Comparison of ENCODE assay signal across 23 mouse cellular contexts in genomic region chr19:30194999-30195398, GRCm38 (mm10). TPM values are rescaled to one million over a fixed set of nuclear protein-coding genes. Genes with fewer than 3 reads are reported as not detected.
DNase-seq lines count a peak whose midpoint lies in the region; ATAC-seq and TF ChIP-seq lines count a peak whose summit lies in the region.
"Had no signal": no experiment of that assay in that cellular context is flagged by ENCODE, and none has a peak within 500 bp of the region (broad histone marks: within the 10 kb centered on the region; RNA-seq: fewer than 3 reads in every experiment).

No protein-coding gene starts in this region.

- H3K27me3 ChIP-seq in limb, embryonic 10.5 days (ENCODE audit: low read depth, poor library complexity, severe bottlenecking), result no peaks in the 10 kb centered on the region
- H3K27me3 ChIP-seq in liver, embryonic 12.5 days (replicated peaks), result no peaks in the 10 kb centered on the region
- H3K27me3 ChIP-seq in liver, embryonic 16.5 days (ENCODE audit: control insufficient read depth, insufficient read depth, low read depth, low read length), result no peaks in the 10 kb centered on the region
- no peaks in the 10 kb centered on the region for H3K27me3 ChIP-seq in hindbrain, embryonic 13.5 days
- no peaks in the 10 kb centered on the region for H3K27me3 ChIP-seq in stomach, postnatal 0 days (ENCODE audit: control insufficient read depth, insufficient read depth, low read length)
- H3K27me3 ChIP-seq in hindbrain, embryonic 12.5 days, result no peaks in the 10 kb centered on the region
- H3K27me3 ChIP-seq: CH12.LX; embryonic facial prominence, embryonic 12.5 days; forebrain, embryonic 12.5 days; heart, embryonic 15.5 days had no signal

- peak; percentile 16 for DNase-seq in limb, embryonic 10.5 days (ENCODE audit: low spot score)
- DNase-seq in stomach, postnatal 0 days (ENCODE audit: low spot score), result no peak
- DNase-seq: adrenal gland, adult 8-10 months; cerebellum, adult 11-12 months; cerebellum, adult 9-10 months; cerebellum, postnatal 25 days; gastrocnemius, postnatal 10 days; heart, adult 2 months; heart, postnatal 14 days had no signal

- H3K36me3 ChIP-seq in limb, embryonic 10.5 days, result no peaks in the 10 kb centered on the region
- no peaks in the 10 kb centered on the region for H3K36me3 ChIP-seq in liver, embryonic 12.5 days
- H3K36me3 ChIP-seq in liver, embryonic 16.5 days (ENCODE audit: control insufficient read depth, insufficient read depth), result no peaks in the 10 kb centered on the region
- no peaks in the 10 kb centered on the region for H3K36me3 ChIP-seq in hindbrain, embryonic 13.5 days
- no peaks in the 10 kb centered on the region for H3K36me3 ChIP-seq in stomach, postnatal 0 days (ENCODE audit: control insufficient read depth, insufficient read depth, low read length)
- H3K36me3 ChIP-seq in hindbrain, embryonic 12.5 days, result no peaks in the 10 kb centered on the region
- H3K36me3 ChIP-seq: embryonic facial prominence, embryonic 12.5 days; forebrain, embryonic 12.5 days; heart, embryonic 15.5 days had no signal

- H3K27ac ChIP-seq in limb, embryonic 10.5 days, result no peak overlapping the region
- H3K27ac ChIP-seq in liver, embryonic 12.5 days, result peak overlapping the region; percentile 58
- peak overlapping the region; percentile 57 for H3K27ac ChIP-seq in liver, embryonic 16.5 days (ENCODE audit: low read length)
- H3K27ac ChIP-seq in hindbrain, embryonic 13.5 days, result no peak overlapping the region
- H3K27ac ChIP-seq in stomach, postnatal 0 days (replicated peaks), result no peak overlapping the region
- H3K27ac ChIP-seq in hindbrain, embryonic 12.5 days, result no peak overlapping the region
- H3K27ac ChIP-seq: embryonic facial prominence, embryonic 12.5 days; forebrain, embryonic 12.5 days; heart, adult 2 months; heart, embryonic 15.5 days had no signal

- H3K4me2 ChIP-seq in liver, embryonic 12.5 days, result no peak overlapping the region
- no peak overlapping the region for H3K4me2 ChIP-seq in liver, embryonic 16.5 days (ENCODE audit: low read depth, low read length)
- H3K4me2 ChIP-seq in hindbrain, embryonic 13.5 days, result no peak overlapping the region
- H3K4me2 ChIP-seq in stomach, postnatal 0 days (replicated peaks; ENCODE audit: low read depth), result no peak overlapping the region
- H3K4me2 ChIP-seq in hindbrain, embryonic 12.5 days (replicated peaks), result no peak overlapping the region
- H3K4me2 ChIP-seq: embryonic facial prominence, embryonic 12.5 days; forebrain, embryonic 12.5 days; heart, embryonic 11.5 days; heart, embryonic 15.5 days had no signal

- no peaks in the 10 kb centered on the region for H3K4me1 ChIP-seq in limb, embryonic 10.5 days
- H3K4me1 ChIP-seq in liver, embryonic 12.5 days, result no peaks in the 10 kb centered on the region; the same call in 1 of the 2 replicates
- no peaks in the 10 kb centered on the region; the same call in 1 of the 2 replicates for H3K4me1 ChIP-seq in liver, embryonic 16.5 days (ENCODE audit: control insufficient read depth, low read depth, low read length)
- no peaks in the 10 kb centered on the region for H3K4me1 ChIP-seq in hindbrain, embryonic 13.5 days (replicated peaks)
- no peaks in the 10 kb centered on the region for H3K4me1 ChIP-seq in stomach, postnatal 0 days (replicated peaks; ENCODE audit: control insufficient read depth, insufficient read depth)
- H3K4me1 ChIP-seq in hindbrain, embryonic 12.5 days, result no peaks in the 10 kb centered on the region
- H3K4me1 ChIP-seq: embryonic facial prominence, embryonic 12.5 days; forebrain, embryonic 12.5 days; heart, embryonic 15.5 days had no signal

- no peak overlapping the region for H3K9ac ChIP-seq in liver, embryonic 12.5 days
- no peak overlapping the region for H3K9ac ChIP-seq in liver, embryonic 16.5 days (ENCODE audit: low read depth, low read length)
- no peak overlapping the region for H3K9ac ChIP-seq in hindbrain, embryonic 13.5 days
- H3K9ac ChIP-seq in stomach, postnatal 0 days (ENCODE audit: low read length), result no peak overlapping the region
- no peak overlapping the region for H3K9ac ChIP-seq in hindbrain, embryonic 12.5 days
- H3K9ac ChIP-seq: embryonic facial prominence, embryonic 12.5 days; forebrain, embryonic 12.5 days; heart, embryonic 15.5 days had no signal

- 79% methylated on average over 6 of the region's 6 CpGs for WGBS in limb, embryonic 10.5 days
- 55% methylated on average over 6 of the region's 6 CpGs for WGBS in liver, embryonic 12.5 days (ENCODE audit: insufficient replicate concordance)
- 43% methylated on average over 6 of the region's 6 CpGs for WGBS in liver, embryonic 16.5 days (ENCODE audit: insufficient replicate concordance)
- WGBS in hindbrain, embryonic 13.5 days, result 84% methylated on average over 6 of the region's 6 CpGs
- WGBS in stomach, postnatal 0 days, result 66% methylated on average over 6 of the region's 6 CpGs
- 81% methylated on average over 6 of the region's 6 CpGs for WGBS in hindbrain, embryonic 12.5 days

- TF ChIP-seq EP300 in stomach, postnatal 0 days (optimal IDR thresholded peaks at IDR 0.05), result no peak

- no peaks in the 10 kb centered on the region for H3K9me3 ChIP-seq in limb, embryonic 10.5 days (replicated peaks)
- H3K9me3 ChIP-seq in liver, embryonic 12.5 days (replicated peaks), result peaks cover 2% of the 10 kb centered on the region; the same call in 1 of the 2 replicates
- H3K9me3 ChIP-seq in liver, embryonic 16.5 days (replicated peaks; ENCODE audit: control insufficient read depth, low read length), result no peaks in the 10 kb centered on the region
- peaks cover 1% of the 10 kb centered on the region; the same call in 1 of the 2 replicates for H3K9me3 ChIP-seq in hindbrain, embryonic 13.5 days
- no peaks in the 10 kb centered on the region for H3K9me3 ChIP-seq in stomach, postnatal 0 days (ENCODE audit: control insufficient read depth, low read length)
- H3K9me3 ChIP-seq in hindbrain, embryonic 12.5 days (replicated peaks), result peaks cover 2% of the 10 kb centered on the region
- H3K9me3 ChIP-seq: forebrain, embryonic 12.5 days had no signal

- H3K4me3 ChIP-seq in limb, embryonic 10.5 days, result no peak overlapping the region
- H3K4me3 ChIP-seq in liver, embryonic 12.5 days, result no peak overlapping the region
- H3K4me3 ChIP-seq in liver, embryonic 16.5 days (ENCODE audit: low read depth, low read length), result no peak overlapping the region
- no peak overlapping the region for H3K4me3 ChIP-seq in hindbrain, embryonic 13.5 days
- H3K4me3 ChIP-seq in stomach, postnatal 0 days (ENCODE audit: low read depth, low read length), result no peak overlapping the region
- H3K4me3 ChIP-seq in hindbrain, embryonic 12.5 days, result no peak overlapping the region
- H3K4me3 ChIP-seq: embryonic facial prominence, embryonic 12.5 days; forebrain, embryonic 12.5 days; heart, adult 2 months; heart, embryonic 15.5 days had no signal

- no peak for TF ChIP-seq CTCF in stomach, postnatal 0 days (IDR thresholded peaks at IDR 0.05; ENCODE audit: low read depth)

- ATAC-seq in liver, embryonic 12.5 days, result peak; percentile 58
- peak; percentile 92 for ATAC-seq in liver, embryonic 16.5 days (ENCODE audit: low read depth)
- ATAC-seq in hindbrain, embryonic 13.5 days (ENCODE audit: low FRiP score), result no peak
- ATAC-seq in stomach, postnatal 0 days (ENCODE audit: low FRiP score, low TSS enrichment), result no peak
- no peak for ATAC-seq in hindbrain, embryonic 12.5 days (ENCODE audit: low FRiP score)
- ATAC-seq: forebrain, embryonic 16.5 days; hindbrain, embryonic 16.5 days had no signal

RNA-seq across cellular contexts. Expression of gene Gldc, which starts 19.8 kb away (rescaled TPM):
- polyA plus RNA-seq in limb, embryonic 10.5 days (2016; fragmentation: Nextera tagmentation; extraction: Ambion mirVana), result 13.9 and 20.0 TPM in 2 replicates
- polyA plus RNA-seq in liver, embryonic 12.5 days (2016; fragmentation: Nextera tagmentation; extraction: Ambion mirVana), result 27.4 and 28.1 TPM in 2 replicates
- polyA plus RNA-seq in liver, embryonic 16.5 days (2015; fragmentation: Nextera tagmentation; extraction: Ambion mirVana), result 25.6 and 28.5 TPM in 2 replicates
- polyA plus RNA-seq in hindbrain, embryonic 13.5 days (2015; fragmentation: Nextera tagmentation; extraction: Ambion mirVana), result 8.6 and 9.1 TPM in 2 replicates
- polyA plus RNA-seq in stomach, postnatal 0 days (2015; fragmentation: Nextera tagmentation; extraction: Ambion mirVana), result 18.3 and 19.0 TPM in 2 replicates
- 19.9 and 21.2 TPM in 2 replicates for polyA plus RNA-seq in hindbrain, embryonic 12.5 days (2016; fragmentation: Nextera tagmentation; extraction: Ambion mirVana)

RNA-seq across cellular contexts. Expression of gene Mbl2, which starts 37.7 kb away (rescaled TPM):
- not detected in 2 replicates for polyA plus RNA-seq in limb, embryonic 10.5 days (2016; fragmentation: Nextera tagmentation; extraction: Ambion mirVana)
- polyA plus RNA-seq in liver, embryonic 12.5 days (2016; fragmentation: Nextera tagmentation; extraction: Ambion mirVana), result 0.12 and 0.41 TPM in 2 replicates
- polyA plus RNA-seq in liver, embryonic 16.5 days (2015; fragmentation: Nextera tagmentation; extraction: Ambion mirVana), result 4.2 and 6.7 TPM in 2 replicates
- polyA plus RNA-seq in hindbrain, embryonic 13.5 days (2015; fragmentation: Nextera tagmentation; extraction: Ambion mirVana), result 0.16 TPM in 1 of 2 replicates, not detected in the other
- 0.18 and 0.25 TPM in 2 replicates for polyA plus RNA-seq in stomach, postnatal 0 days (2015; fragmentation: Nextera tagmentation; extraction: Ambion mirVana)
- polyA plus RNA-seq in hindbrain, embryonic 12.5 days (2016; fragmentation: Nextera tagmentation; extraction: Ambion mirVana), result not detected in 2 replicates
- polyA plus RNA-seq: cortical plate, adult 2 months; embryonic facial prominence, embryonic 12.5 days; forebrain, embryonic 12.5 days; forebrain, embryonic 16.5 days; frontal cortex, adult 2 months; gonadal fat pad, adult 2 months; heart, adult 2 months; heart, embryonic 11.5 days; heart, embryonic 15.5 days had no signal

Comparison
In these comparisons a context has a peak if more than half of its experiments do, and no peak if none do; other contexts are left out.
1. H3K27ac ChIP-seq: peak in liver, embryonic 12.5 days (single experiment) and liver, embryonic 16.5 days (single experiment); none in limb, embryonic 10.5 days (single experiment), hindbrain, embryonic 13.5 days (single experiment), stomach, postnatal 0 days (single experiment) and hindbrain, embryonic 12.5 days (single experiment).
2. ATAC-seq: peak in liver, embryonic 12.5 days (single experiment) and liver, embryonic 16.5 days (single experiment); none in hindbrain, embryonic 13.5 days (single experiment), stomach, postnatal 0 days (single experiment) and hindbrain, embryonic 12.5 days (single experiment).